Mouse (Mus musculus) lung, postnatal 14 days (tissue): ENCODE results near the gene Fkbp11.
A peak's percentile ranks its signal among the peaks of the same experiment; 100 is the strongest.

Experiments used
- DNase-seq: peaks from one replicate; pipeline ENCODE4 v3.0.0; 2021

Fkbp11 gene

GRCm38 (mm10) chr15:98692171-98692715, 35.8 kb downstream of the Fkbp11 start:
- DNase-seq = peak; percentile 60

- no peak for DNase-seq
Observed at GRCm38 (mm10) chr15:98691486-98692147, 36.4 kb downstream of the Fkbp11 start.

GRCm38 (mm10) chr15:98689682-98690081, 38.3 kb downstream of the Fkbp11 start:
- DNase-seq = no peak

- no peak for DNase-seq
Observed at GRCm38 (mm10) chr15:98685926-98686325, 42.1 kb downstream of the Fkbp11 start.

- DNase-seq = no peak
Observed at GRCm38 (mm10) chr15:98683746-98684145, 44.3 kb downstream of the Fkbp11 start.

GRCm38 (mm10) chr15:98683177-98683576, 44.8 kb downstream of the Fkbp11 start:
- DNase-seq = no peak

- no peak for DNase-seq
Observed at GRCm38 (mm10) chr15:98681633-98682032, 46.4 kb downstream of the Fkbp11 start.

- no peak for DNase-seq
Observed at GRCm38 (mm10) chr15:98680660-98681059, 47.3 kb downstream of the Fkbp11 start.

- no peak for DNase-seq
Observed at GRCm38 (mm10) chr15:98677977-98678376, 50.0 kb downstream of the Fkbp11 start.

GRCm38 (mm10) chr15:98676940-98677728, 50.9 kb downstream of the Fkbp11 start, which contains the start of gene Rnd1:
Gene Rnd1 (minus strand): TSS chr15:98677461.
- peak; percentile 78 for DNase-seq

GRCm38 (mm10) chr15:98676471-98676870, 51.5 kb downstream of the Fkbp11 start:
- DNase-seq = peak; percentile 14

- no peak for DNase-seq
Observed at GRCm38 (mm10) chr15:98675634-98676250, 52.3 kb downstream of the Fkbp11 start.

- DNase-seq = no peak
Observed at GRCm38 (mm10) chr15:98674994-98675545, 52.9 kb downstream of the Fkbp11 start.
